Mouse (Mus musculus): ENCODE data around the gene Reg1. TPM values are rescaled to one million over a fixed set of nuclear protein-coding genes. Genes with fewer than 3 reads are reported as not detected.
"Not testable (repeated sequence)": the region's sequence is repeated elsewhere in the genome, so short reads cannot be mapped to it uniquely, and the experiment has no call there.

Gene Reg1
- polyA plus RNA-seq (2012; ENCODE audit: insufficient read depth, insufficient read length, low replicate concordance, missing spikeins) = not detected in 2 replicates

DNA sequence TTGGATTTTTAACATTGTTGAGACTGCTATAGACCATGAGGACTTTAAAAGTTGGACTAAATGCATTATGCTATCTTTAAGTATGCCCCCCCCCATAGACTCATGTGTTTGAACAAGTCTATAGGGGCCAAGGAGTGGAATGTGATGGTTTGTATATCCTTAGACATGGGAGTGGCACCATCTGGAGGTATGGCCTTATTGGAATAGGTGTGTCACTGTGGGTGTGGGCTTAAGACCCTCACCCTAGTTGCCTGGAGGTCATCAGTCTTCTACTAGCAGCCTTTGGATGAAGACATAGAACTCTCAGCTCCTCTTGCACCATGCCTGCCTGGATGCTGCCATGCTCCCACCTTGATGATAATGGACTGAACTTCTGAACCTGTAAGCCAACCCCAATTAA is at the start of gene Reg1:
Gene Reg1 (plus strand): TSS at position 301 of the 400 bp plus-strand sequence.
- not testable (repeated sequence) for H3K4me3 ChIP-seq (ENCODE audit: insufficient read depth, low read depth, low read length); H3K4me1 ChIP-seq (ENCODE audit: control insufficient read depth, insufficient read depth, low read length); H3K27ac ChIP-seq (ENCODE audit: insufficient read depth, low read depth, low read length)

DNA sequence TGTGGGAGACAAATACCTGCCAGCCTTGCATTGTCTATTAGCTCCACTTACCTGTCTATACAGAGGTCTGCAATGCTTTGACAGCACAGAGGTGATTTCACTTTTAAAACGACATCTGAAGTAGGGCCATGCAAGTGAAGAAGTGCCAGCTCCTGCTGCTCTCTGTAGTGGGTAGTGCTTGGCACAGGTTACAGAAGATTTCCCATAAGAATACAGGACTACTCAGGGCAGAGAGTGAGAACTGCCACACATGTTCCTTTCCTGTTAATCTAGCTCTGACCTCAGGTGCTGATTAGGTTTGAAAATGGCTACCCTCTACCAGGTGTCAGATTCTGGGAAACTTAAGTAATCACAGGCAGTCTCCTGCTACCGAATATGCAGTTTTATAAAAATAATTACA is 43.7 kb upstream of the Reg1 start, which contains the start of gene Reg3d:
Gene Reg3d (minus strand): TSS at position 101 of the 400 bp plus-strand sequence.
- H3K4me1 ChIP-seq (ENCODE audit: control insufficient read depth, insufficient read depth, low read length) = no peaks in the 10 kb centered on the region
- TF ChIP-seq POLR2A (IDR thresholded peaks at IDR 0.05; ENCODE audit: insufficient read depth, low read depth, low read length) (no peak), CTCF (IDR thresholded peaks at IDR 0.05; ENCODE audit: insufficient read depth, low read depth, low read length) (no peak)
- no peak within 1 kb of the TSS for H3K4me3 ChIP-seq (ENCODE audit: insufficient read depth, low read depth, low read length)
- H3K27ac ChIP-seq (ENCODE audit: insufficient read depth, low read depth, low read length) = no peak within 1 kb of the TSS
- WGBS = 81% methylated on average over 2 of the region's 2 CpGs

GRCm38 (mm10) chr6:78380409-78380808 is 42.1 kb upstream of the Reg1 start, which contains the start of gene Reg3a:
Gene Reg3a (plus strand): TSS chr6:78380709.
- H3K4me1 ChIP-seq (ENCODE audit: control insufficient read depth, insufficient read depth, low read length) = no peaks in the 10 kb centered on the region
- no peak within 1 kb of the TSS for H3K4me3 ChIP-seq (ENCODE audit: insufficient read depth, low read depth, low read length)
- TF ChIP-seq POLR2A (IDR thresholded peaks at IDR 0.05; ENCODE audit: insufficient read depth, low read depth, low read length) = no peak
- no peak within 1 kb of the TSS for H3K27ac ChIP-seq (ENCODE audit: insufficient read depth, low read depth, low read length)

DNA sequence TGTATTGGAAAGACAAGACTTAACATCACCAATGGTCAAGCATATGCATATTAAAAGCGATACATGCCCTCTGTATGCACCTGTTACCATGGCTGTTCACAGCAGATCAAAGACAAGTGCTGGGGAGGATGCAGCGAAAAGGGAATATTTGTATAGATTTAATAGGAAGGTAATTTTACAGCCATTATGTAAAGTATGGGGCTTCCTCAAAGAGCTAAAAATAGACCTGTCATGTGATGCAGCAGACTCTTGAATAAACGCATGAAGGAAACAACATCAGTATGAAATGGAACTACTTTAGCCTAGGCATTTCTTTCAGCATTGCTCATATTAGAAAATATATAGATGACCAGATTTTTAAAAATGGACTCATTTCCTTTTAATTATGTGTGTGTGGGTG is 36.9 kb upstream of the Reg1 start:
- TF ChIP-seq CTCF (IDR thresholded peaks at IDR 0.05; ENCODE audit: insufficient read depth, low read depth, low read length) (no peak), POLR2A (IDR thresholded peaks at IDR 0.05; ENCODE audit: insufficient read depth, low read depth, low read length) (no peak)
- no peak overlapping the region for H3K4me3 ChIP-seq (ENCODE audit: insufficient read depth, low read depth, low read length)
- H3K4me1 ChIP-seq (ENCODE audit: control insufficient read depth, insufficient read depth, low read length) = no peaks in the 10 kb centered on the region
- no peak overlapping the region for H3K27ac ChIP-seq (ENCODE audit: insufficient read depth, low read depth, low read length)
- 76% methylated on average over 3 of the region's 3 CpGs for WGBS

DNA sequence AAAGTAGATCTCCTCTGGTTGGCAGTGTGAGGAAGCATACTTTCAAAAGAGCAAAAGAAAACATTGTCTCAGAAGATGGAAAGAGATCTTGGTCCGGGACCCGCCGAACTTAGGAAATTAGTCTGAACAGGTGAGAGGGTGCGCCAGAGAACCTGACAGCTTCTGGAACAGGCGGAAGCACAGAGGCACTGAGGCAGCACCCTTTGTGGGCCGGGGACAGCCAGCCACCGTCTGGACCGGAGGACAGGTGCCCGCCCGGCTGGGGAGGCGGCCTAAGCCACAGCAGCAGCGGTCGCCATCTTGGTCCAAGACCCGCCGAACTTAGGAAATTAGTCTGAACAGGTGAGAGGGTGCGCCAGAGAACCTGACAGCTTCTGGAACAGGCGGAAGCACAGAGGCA is 27.2 kb upstream of the Reg1 start, which contains the start of gene Reg2:
Gene Reg2 (plus strand): TSS at position 301 of the 400 bp plus-strand sequence.
- 98% methylated on average over 5 of the region's 17 CpGs for WGBS
- H3K4me1 ChIP-seq (ENCODE audit: control insufficient read depth, insufficient read depth, low read length); H3K4me3 ChIP-seq (ENCODE audit: insufficient read depth, low read depth, low read length); H3K27ac ChIP-seq (ENCODE audit: insufficient read depth, low read depth, low read length): not testable (repeated sequence)

GRCm38 (mm10) chr6:78425497-78425896 is 3.0 kb downstream of the Reg1 start:
- WGBS = 90% methylated on average over 3 of the region's 3 CpGs
- Histone ChIP-seq H3K27ac (ENCODE audit: insufficient read depth, low read depth, low read length) (no peak overlapping the region), H3K4me1 (ENCODE audit: control insufficient read depth, insufficient read depth, low read length) (no peaks in the 10 kb centered on the region), H3K4me3 (ENCODE audit: insufficient read depth, low read depth, low read length) (no peak overlapping the region)
- TF ChIP-seq CTCF (IDR thresholded peaks at IDR 0.05; ENCODE audit: insufficient read depth, low read depth, low read length) (no peak), POLR2A (IDR thresholded peaks at IDR 0.05; ENCODE audit: insufficient read depth, low read depth, low read length) (no peak)

- H3K4me1 ChIP-seq (ENCODE audit: control insufficient read depth, insufficient read depth, low read length) = no peaks in the 10 kb centered on the region
- H3K27ac ChIP-seq (ENCODE audit: insufficient read depth, low read depth, low read length) = no peak overlapping the region
- TF ChIP-seq CTCF (IDR thresholded peaks at IDR 0.05; ENCODE audit: insufficient read depth, low read depth, low read length) = no peak
- TF ChIP-seq POLR2A (IDR thresholded peaks at IDR 0.05; ENCODE audit: insufficient read depth, low read depth, low read length) = no peak
- 73% methylated on average over 1 of the region's 1 CpGs for WGBS
- H3K4me3 ChIP-seq (ENCODE audit: insufficient read depth, low read depth, low read length) = no peak overlapping the region
These were observed 24.7 kb downstream of the Reg1 start for GRCm38 (mm10) chr6:78447202-78447601.

GRCm38 (mm10) chr6:78448409-78448808 is 25.9 kb downstream of the Reg1 start:
- no peak overlapping the region for H3K4me3 ChIP-seq (ENCODE audit: insufficient read depth, low read depth, low read length)
- H3K27ac ChIP-seq (ENCODE audit: insufficient read depth, low read depth, low read length) = no peak overlapping the region
- H3K4me1 ChIP-seq (ENCODE audit: control insufficient read depth, insufficient read depth, low read length) = no peaks in the 10 kb centered on the region
- no peak for TF ChIP-seq POLR2A (IDR thresholded peaks at IDR 0.05; ENCODE audit: insufficient read depth, low read depth, low read length)
- no peak for TF ChIP-seq CTCF (IDR thresholded peaks at IDR 0.05; ENCODE audit: insufficient read depth, low read depth, low read length)

- Histone ChIP-seq H3K4me3 (ENCODE audit: insufficient read depth, low read depth, low read length) (no peak overlapping the region), H3K4me1 (ENCODE audit: control insufficient read depth, insufficient read depth, low read length) (no peaks in the 10 kb centered on the region), H3K27ac (ENCODE audit: insufficient read depth, low read depth, low read length) (no peak overlapping the region)
- TF ChIP-seq CTCF (IDR thresholded peaks at IDR 0.05; ENCODE audit: insufficient read depth, low read depth, low read length) = no peak
- 96% methylated on average over 2 of the region's 2 CpGs for WGBS
These were observed 30.3 kb downstream of the Reg1 start for GRCm38 (mm10) chr6:78452804-78453203.

DNA sequence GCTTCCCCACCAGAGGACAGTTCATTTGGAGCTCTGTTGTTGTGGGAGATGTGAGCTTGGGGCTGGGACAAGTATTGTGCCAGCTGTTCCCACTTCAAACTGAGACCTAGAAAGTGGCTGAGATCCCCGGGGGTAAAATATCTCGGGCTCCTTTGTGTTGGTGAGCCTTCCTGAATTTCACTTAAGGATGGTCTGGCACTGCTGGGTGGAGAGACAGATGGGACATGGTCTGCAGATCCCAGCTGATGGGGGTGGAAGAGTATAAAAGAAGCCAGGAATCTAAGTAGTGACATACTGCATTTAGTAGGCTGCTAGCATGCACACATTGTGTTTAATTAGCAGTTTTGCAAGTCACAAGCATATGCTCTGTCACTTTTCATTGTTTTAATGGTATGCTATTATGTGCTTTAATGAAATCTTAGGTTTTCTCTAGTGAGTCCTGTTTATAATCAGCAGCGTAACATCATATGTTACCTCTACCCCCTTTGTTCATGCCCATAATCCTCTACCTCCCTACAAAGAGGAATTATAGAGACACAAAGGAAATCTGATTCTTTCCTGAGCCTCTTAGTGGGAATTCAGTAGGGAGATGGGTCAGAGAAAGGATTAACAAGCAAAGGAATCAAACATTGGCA is 37.8 kb downstream of the Reg1 start:
- Histone ChIP-seq H3K4me3 (ENCODE audit: insufficient read depth, low read depth, low read length) (no peak overlapping the region), H3K27ac (ENCODE audit: insufficient read depth, low read depth, low read length) (no peak overlapping the region), H3K4me1 (ENCODE audit: control insufficient read depth, insufficient read depth, low read length) (peaks cover 2% of the 10 kb centered on the region; the same call in 1 of the 2 replicates)
- TF ChIP-seq POLR2A (IDR thresholded peaks at IDR 0.05; ENCODE audit: insufficient read depth, low read depth, low read length) (no peak), CTCF (IDR thresholded peaks at IDR 0.05; ENCODE audit: insufficient read depth, low read depth, low read length) (no peak)
- 16% methylated on average over 3 of the region's 3 CpGs for WGBS
